ENCODE assay signal across 9 mouse cellular contexts in the genomic region with DNA sequence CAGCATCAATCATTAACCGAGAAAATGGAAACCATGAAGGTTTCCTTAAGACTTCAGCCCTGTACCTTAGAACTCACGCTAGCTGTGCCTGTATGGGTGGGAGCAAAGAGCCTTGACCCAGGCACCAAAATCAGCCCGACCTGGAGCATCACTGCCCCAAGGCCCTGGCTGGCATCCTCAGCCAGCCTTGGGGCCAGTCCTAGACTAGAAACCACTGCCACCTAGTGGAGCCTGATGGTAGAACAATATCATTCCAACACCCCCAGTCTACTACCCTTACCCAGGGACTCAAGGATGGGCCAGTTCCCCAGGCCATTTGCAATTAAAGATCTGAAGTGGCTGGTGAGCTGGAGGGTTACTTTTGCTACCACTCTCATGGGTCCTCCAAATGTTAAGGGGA. TPM values are rescaled to one million over a fixed set of nuclear protein-coding genes. Genes with fewer than 3 reads are reported as not detected.
DNase-seq lines count a peak whose midpoint lies in the region; ATAC-seq and TF ChIP-seq lines count a peak whose summit lies in the region.
"Had no signal": no experiment of that assay in that cellular context is flagged by ENCODE, and none has a peak within 500 bp of the region (broad histone marks: within the 10 kb centered on the region; RNA-seq: fewer than 3 reads in every experiment).

No protein-coding gene starts in this region.

- H3K4me1 ChIP-seq in testis, adult 2 months (ENCODE audit: control insufficient read depth, insufficient read depth, low read length) = no peaks in the 10 kb centered on the region
- peaks cover 6% of the 10 kb centered on the region for H3K4me1 ChIP-seq in hindbrain, embryonic 15.5 days (replicated peaks)
- peaks cover 3% of the 10 kb centered on the region for H3K4me1 ChIP-seq in neural tube, embryonic 14.5 days (ENCODE audit: control insufficient read depth, insufficient read depth, low read length)

- no peak for DNase-seq in testis, postnatal 14 days (ENCODE audit: low spot score)
- peak; percentile 60 for DNase-seq in adipocyte (ENCODE audit: low spot score)
- DNase-seq in left cerebral cortex, postnatal 4 days = peak; percentile 51
- DNase-seq in Muller cell, postnatal 12 days (ENCODE audit: inconsistent ontology term) = no peak

- H3K36me3 ChIP-seq in testis, adult 2 months (ENCODE audit: control insufficient read depth, insufficient read depth, low read length) = no peaks in the 10 kb centered on the region; the same call in none of the 2 replicates
- H3K36me3 ChIP-seq in hindbrain, embryonic 15.5 days = peaks cover 28% of the 10 kb centered on the region
- peaks cover 7% of the 10 kb centered on the region; the same call in 1 of the 2 replicates for H3K36me3 ChIP-seq in neural tube, embryonic 14.5 days (ENCODE audit: control insufficient read depth, insufficient read depth, low read length)

- peak; percentile 92 for ATAC-seq in common myeloid progenitor, adult 5-6 weeks (replicated peaks; ENCODE audit: low read depth, poor library complexity, severe bottlenecking)
- peak; percentile 61; the same call in 1 of the 2 replicates for ATAC-seq in hindbrain, embryonic 15.5 days (ENCODE audit: low FRiP score, low read depth)
- ATAC-seq in neural tube, embryonic 14.5 days (ENCODE audit: low read depth) = peak; percentile 14; the same call in 1 of the 2 replicates

- H3K9me3 ChIP-seq in hindbrain, embryonic 15.5 days = no peaks in the 10 kb centered on the region
- H3K9me3 ChIP-seq in neural tube, embryonic 14.5 days (ENCODE audit: control insufficient read depth, low read length) = no peaks in the 10 kb centered on the region
- H3K9me3 ChIP-seq: heart, embryonic 15.5 days had no signal

- TF ChIP-seq CTCF in testis, adult 2 months (IDR thresholded peaks at IDR 0.05; ENCODE audit: control insufficient read depth, insufficient read depth, insufficient replicate concordance, low read depth, low read length) = peak; percentile 57; the same call in 1 of the 2 replicates

- 38% methylated on average over 3 of the region's 3 CpGs for WGBS in hindbrain, embryonic 15.5 days
- WGBS in neural tube, embryonic 14.5 days = 40% methylated on average over 3 of the region's 3 CpGs

- H3K4me3 ChIP-seq in testis, adult 2 months (ENCODE audit: control insufficient read depth, low read depth, low read length) = peak overlapping the region; percentile 74
- H3K4me3 ChIP-seq in hindbrain, embryonic 15.5 days = no peak overlapping the region
- H3K4me3 ChIP-seq in neural tube, embryonic 14.5 days (ENCODE audit: low read depth, low read length) = no peak overlapping the region
- H3K4me3 ChIP-seq: heart, embryonic 15.5 days had no signal

- intact Hi-C loops in left cerebral cortex, postnatal 4 days (cut with DNase I) = no loop called here

- no peak overlapping the region for H3K9ac ChIP-seq in hindbrain, embryonic 15.5 days
- no peak overlapping the region for H3K9ac ChIP-seq in neural tube, embryonic 14.5 days (replicated peaks; ENCODE audit: low read depth, low read length)
- H3K9ac ChIP-seq: heart, embryonic 15.5 days had no signal

- H3K4me2 ChIP-seq in hindbrain, embryonic 15.5 days = no peak overlapping the region
- H3K4me2 ChIP-seq in neural tube, embryonic 14.5 days (ENCODE audit: low read depth, low read length) = no peak overlapping the region
- H3K4me2 ChIP-seq: heart, embryonic 15.5 days had no signal

- TF ChIP-seq POLR2A in testis, adult 2 months (IDR thresholded peaks at IDR 0.05; ENCODE audit: control insufficient read depth, low read depth, low read length) = no peak

- no peaks in the 10 kb centered on the region for H3K27me3 ChIP-seq in testis, adult 2 months (ENCODE audit: control insufficient read depth, insufficient read depth, low read length)
- no peaks in the 10 kb centered on the region for H3K27me3 ChIP-seq in hindbrain, embryonic 15.5 days
- no peaks in the 10 kb centered on the region for H3K27me3 ChIP-seq in neural tube, embryonic 14.5 days (ENCODE audit: control insufficient read depth, insufficient read depth, low read length)
- H3K27me3 ChIP-seq: heart, embryonic 15.5 days had no signal

- H3K27ac ChIP-seq in testis, adult 2 months (ENCODE audit: control insufficient read depth, insufficient read depth, low read depth, low read length) = no peak overlapping the region
- no peak overlapping the region for H3K27ac ChIP-seq in hindbrain, embryonic 15.5 days (replicated peaks)
- no peak overlapping the region for H3K27ac ChIP-seq in neural tube, embryonic 14.5 days (ENCODE audit: low read depth, low read length)
- H3K27ac ChIP-seq: heart, embryonic 15.5 days had no signal

RNA-seq across cellular contexts. Expression of a gene that starts 5.7 kb away (rescaled TPM):
- polyA plus RNA-seq in testis, adult 2 months (2012; rRNA removed) = 104 and 109 TPM in 2 replicates
- 21.7 and 24.5 TPM in 2 replicates for total RNA-seq in common myeloid progenitor, adult 5-6 weeks (2017)
- 18.6 and 20.2 TPM in 2 replicates for polyA plus RNA-seq in hindbrain, embryonic 15.5 days (2015; fragmentation: Nextera tagmentation; extraction: Ambion mirVana)
- total RNA-seq in left cerebral cortex, postnatal 4 days (2021) = 10 to 100 TPM; 23.3 to 25.3 TPM
- 19.9 and 20.4 TPM in 2 replicates for polyA plus RNA-seq in neural tube, embryonic 14.5 days (2014; fragmentation: Nextera tagmentation; extraction: Ambion mirVana)

RNA-seq across cellular contexts. Expression of a gene that starts 22.2 kb away (rescaled TPM):
- 0.91 and 1.1 TPM in 2 replicates for polyA plus RNA-seq in testis, adult 2 months (2012; rRNA removed)
- not detected in 2 replicates for total RNA-seq in common myeloid progenitor, adult 5-6 weeks (2017)
- polyA plus RNA-seq in hindbrain, embryonic 15.5 days (2015; fragmentation: Nextera tagmentation; extraction: Ambion mirVana) = 0.08 and 0.22 TPM in 2 replicates
- total RNA-seq in left cerebral cortex, postnatal 4 days (2021) = under 1 TPM in 1 of 2 experiments, not detected in 1; 0.20 TPM
- polyA plus RNA-seq in neural tube, embryonic 14.5 days (2014; fragmentation: Nextera tagmentation; extraction: Ambion mirVana) = not detected in 2 replicates

Comparison
In these comparisons a context has a peak if more than half of its experiments do, and no peak if none do; other contexts are left out.
1. DNase-seq: peak in adipocyte (single experiment) and left cerebral cortex, postnatal 4 days (single experiment); none in testis, postnatal 14 days (single experiment) and Muller cell, postnatal 12 days (single experiment).
2. ATAC-seq: peak in every context shown above with its lines; median percentile 92 in common myeloid progenitor, adult 5-6 weeks; 61 in hindbrain, embryonic 15.5 days; 14 in neural tube, embryonic 14.5 days.